Comparison of ENCODE assay signal across 11 mouse cellular contexts in the genomic region with DNA sequence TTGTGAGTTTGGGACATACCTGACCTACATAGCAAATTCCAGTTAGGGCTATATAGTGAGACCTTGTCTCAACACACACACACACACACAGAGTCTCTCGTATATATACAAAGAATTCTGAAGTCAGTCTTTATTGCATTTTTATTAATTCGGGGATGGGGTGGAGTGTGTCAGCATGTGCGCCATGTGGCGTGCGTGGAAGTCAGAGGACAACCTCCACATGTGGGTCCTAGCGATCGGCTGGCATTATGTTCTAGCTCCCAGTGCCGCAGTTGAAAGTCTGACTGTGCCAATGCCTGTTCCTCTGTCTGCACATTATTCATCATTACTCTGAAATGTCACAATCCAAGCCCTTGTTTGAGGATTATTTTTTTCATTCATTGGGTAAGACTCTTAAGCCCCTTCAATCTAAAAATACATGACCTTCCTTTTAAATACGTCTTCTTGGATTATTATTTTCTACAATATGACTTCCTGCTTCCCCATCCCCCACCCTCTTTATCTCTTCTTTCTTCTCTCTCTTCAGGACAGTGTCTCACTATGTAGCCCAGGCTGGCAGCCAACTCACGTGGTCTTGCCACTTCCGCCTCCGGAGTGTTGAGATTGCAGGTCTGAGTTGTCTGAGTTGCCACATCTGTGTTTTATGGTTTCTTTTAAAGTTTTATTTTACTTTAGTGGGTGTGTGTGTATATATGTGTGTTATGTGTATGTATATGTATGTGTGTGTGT.
DNase-seq lines count a peak whose midpoint lies in the region; ATAC-seq lines count a peak whose summit lies in the region.
"Had no signal": no experiment of that assay in that cellular context is flagged by ENCODE, and none has a peak within 500 bp of the region (broad histone marks: within the 10 kb centered on the region; RNA-seq: fewer than 3 reads in every experiment).

No protein-coding gene starts in this region.

- no peaks in the 10 kb centered on the region for H3K4me1 ChIP-seq in hindbrain, embryonic 10.5 days (replicated peaks)
- H3K4me1 ChIP-seq in forebrain, embryonic 11.5 days (replicated peaks; ENCODE audit: control insufficient read depth, insufficient read depth, low read length) = no peaks in the 10 kb centered on the region
- H3K4me1 ChIP-seq: heart, embryonic 15.5 days; liver, embryonic 15.5 days had no signal

- peak; percentile 92 for ATAC-seq in activated CD4-positive, CD25-positive, alpha-beta regulatory T cell, adult 4 months
- ATAC-seq in forebrain, embryonic 11.5 days (replicated peaks; ENCODE audit: low FRiP score) = no peak
- ATAC-seq: midbrain, embryonic 16.5 days had no signal

- H3K27me3 ChIP-seq in hindbrain, embryonic 10.5 days (ENCODE audit: insufficient read depth, poor library complexity, severe bottlenecking) = no peaks in the 10 kb centered on the region
- H3K27me3 ChIP-seq in forebrain, embryonic 11.5 days (ENCODE audit: control insufficient read depth, insufficient read depth, low read length) = no peaks in the 10 kb centered on the region
- H3K27me3 ChIP-seq: heart, embryonic 15.5 days; liver, embryonic 15.5 days had no signal

- no peak overlapping the region for H3K9ac ChIP-seq in forebrain, embryonic 11.5 days (ENCODE audit: low read length)
- H3K9ac ChIP-seq: heart, embryonic 15.5 days; liver, embryonic 15.5 days had no signal

- 92% methylated on average over 12 of the region's 12 CpGs for WGBS in hindbrain, embryonic 10.5 days
- 94% methylated on average over 12 of the region's 12 CpGs for WGBS in forebrain, embryonic 11.5 days

- DNase-seq in testis, postnatal 10 days (ENCODE audit: low spot score) = peak; percentile 49
- DNase-seq in testis, postnatal 14 days (ENCODE audit: low spot score) = no peak
- peak; percentile 58 to 61 for DNase-seq in layer of hippocampus, postnatal 36 days
- peak; percentile 34 to 54 for DNase-seq in thymus, postnatal 36 days
- no peak for DNase-seq in hindbrain, embryonic 10.5 days (ENCODE audit: low spot score)
- no peak for DNase-seq in forebrain, embryonic 11.5 days (ENCODE audit: low spot score)
- DNase-seq: gastrocnemius, postnatal 14 days had no signal

- H3K9me3 ChIP-seq in hindbrain, embryonic 10.5 days = 0 out of 2 replicates have a peak, but pooled peaks cover 3% of the 10 kb centered on the region
- no peaks in the 10 kb centered on the region for H3K9me3 ChIP-seq in forebrain, embryonic 11.5 days (ENCODE audit: control insufficient read depth, low read length)
- H3K9me3 ChIP-seq: heart, embryonic 15.5 days; liver, embryonic 15.5 days had no signal

- no peak overlapping the region for H3K4me2 ChIP-seq in forebrain, embryonic 11.5 days (ENCODE audit: low read depth, low read length, severe bottlenecking)
- H3K4me2 ChIP-seq: heart, embryonic 15.5 days; liver, embryonic 15.5 days had no signal

- H3K4me3 ChIP-seq in hindbrain, embryonic 10.5 days = no peak overlapping the region
- no peak overlapping the region for H3K4me3 ChIP-seq in forebrain, embryonic 11.5 days (ENCODE audit: low read depth, low read length)
- H3K4me3 ChIP-seq: heart, embryonic 15.5 days; liver, embryonic 15.5 days had no signal

- H3K36me3 ChIP-seq in hindbrain, embryonic 10.5 days = no peaks in the 10 kb centered on the region
- H3K36me3 ChIP-seq in forebrain, embryonic 11.5 days (ENCODE audit: control insufficient read depth, insufficient read depth, low read length) = no peaks in the 10 kb centered on the region
- H3K36me3 ChIP-seq: heart, embryonic 15.5 days; liver, embryonic 15.5 days had no signal

- no peak overlapping the region for H3K27ac ChIP-seq in hindbrain, embryonic 10.5 days
- H3K27ac ChIP-seq in forebrain, embryonic 11.5 days (ENCODE audit: low read depth, low read length) = no peak overlapping the region
- H3K27ac ChIP-seq: heart, embryonic 15.5 days; liver, embryonic 15.5 days had no signal

Comparison
In these comparisons a context has a peak if more than half of its experiments do, and no peak if none do; other contexts are left out.
1. DNase-seq: peak in testis, postnatal 10 days (single experiment), layer of hippocampus, postnatal 36 days (2 of 2) and thymus, postnatal 36 days (2 of 2); none in testis, postnatal 14 days (single experiment), hindbrain, embryonic 10.5 days (single experiment) and forebrain, embryonic 11.5 days (single experiment).